Comparison of ENCODE assay signal across 17 mouse cellular contexts in the genomic region with DNA sequence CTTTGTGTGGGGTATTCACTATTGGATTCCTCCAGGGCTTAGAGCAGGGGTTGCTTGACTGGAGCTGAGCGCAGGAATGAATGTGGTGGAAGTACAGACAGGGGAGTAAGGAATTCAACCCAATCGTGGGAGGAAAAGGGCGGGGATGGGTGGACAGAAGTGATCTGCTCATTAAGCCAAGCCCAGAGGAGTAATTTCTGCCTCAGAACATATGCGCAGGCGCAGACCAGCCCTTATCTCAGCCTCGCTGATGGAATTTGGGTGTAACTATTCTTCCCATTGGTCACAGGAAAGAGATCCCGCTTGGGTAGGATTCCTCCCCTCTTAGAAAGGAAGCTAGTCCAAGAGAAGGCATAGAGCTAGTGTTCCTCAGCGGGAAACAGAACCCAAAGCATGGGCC.
A peak's percentile ranks its signal among the peaks of the same experiment; 100 is the strongest.
DNase-seq lines count a peak whose midpoint lies in the region; ATAC-seq and TF ChIP-seq lines count a peak whose summit lies in the region.
"Had no signal": no experiment of that assay in that cellular context is flagged by ENCODE, and none has a peak within 500 bp of the region (broad histone marks: within the 10 kb centered on the region; RNA-seq: fewer than 3 reads in every experiment).

No protein-coding gene starts in this region.

- H3K36me3 ChIP-seq in lung, postnatal 0 days (ENCODE audit: insufficient read depth, low read length): no peaks in the 10 kb centered on the region
- H3K36me3 ChIP-seq in midbrain, embryonic 11.5 days (ENCODE audit: control insufficient read depth, insufficient read depth, low read length): no peaks in the 10 kb centered on the region
- H3K36me3 ChIP-seq: embryonic facial prominence, embryonic 10.5 days; heart, embryonic 13.5 days; liver, embryonic 12.5 days; neural tube, embryonic 12.5 days had no signal

- peak; percentile 15 for DNase-seq in gastrocnemius, adult 18-20 months (ENCODE audit: low spot score)
- no peak for DNase-seq in gastrocnemius, adult 8-10 months (ENCODE audit: low spot score in 2 of 2)
- peak; percentile 35 for DNase-seq in urinary bladder, postnatal 25 days (ENCODE audit: low spot score)
- DNase-seq in urinary bladder, adult 2 months (ENCODE audit: low spot score): no peak
- peak; percentile 45 for DNase-seq in lung, postnatal 0 days (ENCODE audit: low spot score)
- DNase-seq in midbrain, embryonic 11.5 days (ENCODE audit: low spot score, missing footprints): no peak
- DNase-seq in left cerebral cortex, postnatal 4 days: no peak
- DNase-seq: adrenal gland, postnatal 25 days; cerebellum, adult 11-12 months; right cerebral cortex, adult 18-20 months; thymus, postnatal 4 days had no signal

- H3K27me3 ChIP-seq in lung, postnatal 0 days (replicated peaks; ENCODE audit: insufficient read depth, low read length): 0 out of 2 replicates have a peak, but pooled peaks cover 3% of the 10 kb centered on the region
- peaks cover 33% of the 10 kb centered on the region for H3K27me3 ChIP-seq in midbrain, embryonic 11.5 days (ENCODE audit: control insufficient read depth, insufficient read depth, low read length)

- no peak overlapping the region for H3K4me2 ChIP-seq in lung, postnatal 0 days (replicated peaks; ENCODE audit: low read depth, low read length)
- no peak overlapping the region for H3K4me2 ChIP-seq in midbrain, embryonic 11.5 days
- H3K4me2 ChIP-seq: forebrain, embryonic 13.5 days; heart, embryonic 13.5 days; liver, embryonic 12.5 days; neural tube, embryonic 12.5 days had no signal

- TF ChIP-seq EP300 in lung, postnatal 0 days (IDR thresholded peaks at IDR 0.05): no peak

- peak; percentile 12; the same call in 1 of the 2 replicates for ATAC-seq in lung, postnatal 0 days
- no peak for ATAC-seq in granulocyte monocyte progenitor cell, adult 5-6 weeks (replicated peaks; ENCODE audit: poor library complexity, severe bottlenecking)
- no peak for ATAC-seq in midbrain, embryonic 11.5 days (ENCODE audit: low FRiP score)
- ATAC-seq: forebrain, embryonic 13.5 days; liver, embryonic 12.5 days had no signal

- H3K4me3 ChIP-seq in lung, postnatal 0 days (ENCODE audit: low read depth, low read length): no peak overlapping the region
- no peak overlapping the region for H3K4me3 ChIP-seq in midbrain, embryonic 11.5 days (ENCODE audit: low read depth, low read length)
- H3K4me3 ChIP-seq: embryonic facial prominence, embryonic 10.5 days; forebrain, embryonic 13.5 days; heart, embryonic 13.5 days; liver, embryonic 12.5 days; neural tube, embryonic 12.5 days had no signal

- no peaks in the 10 kb centered on the region for H3K9me3 ChIP-seq in lung, postnatal 0 days (ENCODE audit: low read length)
- no peaks in the 10 kb centered on the region for H3K9me3 ChIP-seq in midbrain, embryonic 11.5 days (ENCODE audit: control insufficient read depth, low read length)
- H3K9me3 ChIP-seq: embryonic facial prominence, embryonic 10.5 days; forebrain, embryonic 13.5 days; heart, embryonic 13.5 days; liver, embryonic 12.5 days; neural tube, embryonic 12.5 days had no signal

- 64% methylated on average over 8 of the region's 8 CpGs for WGBS in lung, postnatal 0 days
- 71% methylated on average over 8 of the region's 8 CpGs for WGBS in midbrain, embryonic 11.5 days

- TF ChIP-seq CTCF in lung, postnatal 0 days (IDR thresholded peaks at IDR 0.05): no peak

- no peak overlapping the region for H3K9ac ChIP-seq in lung, postnatal 0 days (replicated peaks; ENCODE audit: low read depth)
- H3K9ac ChIP-seq in midbrain, embryonic 11.5 days (ENCODE audit: low read length): no peak overlapping the region
- H3K9ac ChIP-seq: forebrain, embryonic 13.5 days; heart, embryonic 13.5 days; liver, embryonic 12.5 days; neural tube, embryonic 12.5 days had no signal

- no peaks in the 10 kb centered on the region for H3K4me1 ChIP-seq in lung, postnatal 0 days (ENCODE audit: insufficient read depth, low read depth, low read length)
- peaks cover 8% of the 10 kb centered on the region for H3K4me1 ChIP-seq in midbrain, embryonic 11.5 days (ENCODE audit: control insufficient read depth, insufficient read depth, low read length)

- intact Hi-C loops in left cerebral cortex, postnatal 4 days (cut with DNase I): no loop called here

- peak overlapping the region; percentile 43; the same call in 1 of the 2 replicates for H3K27ac ChIP-seq in lung, postnatal 0 days (ENCODE audit: low read length)
- no peak overlapping the region for H3K27ac ChIP-seq in midbrain, embryonic 11.5 days (ENCODE audit: low read depth, low read length)
- H3K27ac ChIP-seq: embryonic facial prominence, embryonic 10.5 days; forebrain, embryonic 13.5 days; heart, embryonic 13.5 days; liver, embryonic 12.5 days; neural tube, embryonic 12.5 days had no signal

Comparison
In these comparisons a context has a peak if more than half of its experiments do, and no peak if none do; other contexts are left out.
1. DNase-seq: peak in gastrocnemius, adult 18-20 months (single experiment), urinary bladder, postnatal 25 days (single experiment) and lung, postnatal 0 days (single experiment); none in gastrocnemius, adult 8-10 months (0 of 2), urinary bladder, adult 2 months (single experiment), midbrain, embryonic 11.5 days (single experiment) and left cerebral cortex, postnatal 4 days (single experiment).